Mouse (Mus musculus) intestine, embryonic 16.5 days (tissue): ENCODE data around the gene Trappc1. TPM values are rescaled to one million over a fixed set of nuclear protein-coding genes. Genes with fewer than 3 reads are reported as not detected.

ENCODE experiments used
- ATAC-seq: fragments of 200-750 bp; cut with Nextera tagmentation; 2 replicates; pipeline ENCODE4 v1.8.0; 2017; ENCODE audit warnings: moderate TSS enrichment, moderate library complexity
- H3K27ac ChIP-seq: fragments of 300-500 bp; sonication (generic); 2 replicates; pipeline ENCODE4 v1.5.1; 2014; ENCODE audit warnings: mild to moderate bottlenecking, low read length
- H3K27me3 ChIP-seq: fragments of 300-500 bp; sonication (generic); replicated peaks from 2 replicates; pipeline ENCODE4 v1.6.1; 2014; ENCODE audit warnings: low read length, control low read depth, mixed read lengths; ENCODE audit not compliant: control insufficient read depth, insufficient read depth
- H3K36me3 ChIP-seq: fragments of 300-500 bp; sonication (generic); 2 replicates; pipeline ENCODE4 v1.6.1; 2014; ENCODE audit warnings: low read length, control low read depth; ENCODE audit not compliant: control insufficient read depth, insufficient read depth
- H3K4me1 ChIP-seq: fragments of 300-500 bp; sonication (generic); 2 replicates; pipeline ENCODE4 v1.6.1; 2014; ENCODE audit warnings: low read length, control low read depth, mixed read lengths; ENCODE audit not compliant: control insufficient read depth, insufficient read depth
- H3K4me2 ChIP-seq: fragments of 300-500 bp; sonication (generic); 2 replicates; pipeline ENCODE4 v1.6.1; 2014; ENCODE audit warnings: low read depth, low read length, control low read depth
- H3K4me3 ChIP-seq: fragments of 300-500 bp; sonication (generic); 2 replicates; pipeline ENCODE4 v1.5.1; 2014; ENCODE audit warnings: mild to moderate bottlenecking, low read length
- H3K9ac ChIP-seq: fragments of 300-500 bp; sonication (generic); 2 replicates; pipeline ENCODE4 v1.6.1; 2014; ENCODE audit warnings: low read depth, low read length
- H3K9me3 ChIP-seq: fragments of 300-500 bp; sonication (generic); 2 replicates; pipeline ENCODE4 v1.6.1; 2016; ENCODE audit warnings: low read length, control low read depth; ENCODE audit not compliant: control insufficient read depth
- WGBS: fragments of 180-500 bp; shearing (Covaris S2); extraction: QIAGEN DNeasy Blood & Tissue Kit; methylation state at CpG from one replicate; pipeline ENCODE4 v1.1.7; 2014; 5-methylcytosine and 5-hydroxymethylcytosine counted together
- polyA plus RNA-seq: library from polyadenylated mRNA; unstranded; fragments of >200 nt; fragmentation: Nextera tagmentation; extraction: Ambion mirVana; gene quantifications from 2 replicates; pipeline ENCODE4 v1.2.1, GENCODE M21; 2015

The Trappc1 gene
- polyA plus RNA-seq, 1 experiment from 2014 or later, result 149 TPM

DNA sequence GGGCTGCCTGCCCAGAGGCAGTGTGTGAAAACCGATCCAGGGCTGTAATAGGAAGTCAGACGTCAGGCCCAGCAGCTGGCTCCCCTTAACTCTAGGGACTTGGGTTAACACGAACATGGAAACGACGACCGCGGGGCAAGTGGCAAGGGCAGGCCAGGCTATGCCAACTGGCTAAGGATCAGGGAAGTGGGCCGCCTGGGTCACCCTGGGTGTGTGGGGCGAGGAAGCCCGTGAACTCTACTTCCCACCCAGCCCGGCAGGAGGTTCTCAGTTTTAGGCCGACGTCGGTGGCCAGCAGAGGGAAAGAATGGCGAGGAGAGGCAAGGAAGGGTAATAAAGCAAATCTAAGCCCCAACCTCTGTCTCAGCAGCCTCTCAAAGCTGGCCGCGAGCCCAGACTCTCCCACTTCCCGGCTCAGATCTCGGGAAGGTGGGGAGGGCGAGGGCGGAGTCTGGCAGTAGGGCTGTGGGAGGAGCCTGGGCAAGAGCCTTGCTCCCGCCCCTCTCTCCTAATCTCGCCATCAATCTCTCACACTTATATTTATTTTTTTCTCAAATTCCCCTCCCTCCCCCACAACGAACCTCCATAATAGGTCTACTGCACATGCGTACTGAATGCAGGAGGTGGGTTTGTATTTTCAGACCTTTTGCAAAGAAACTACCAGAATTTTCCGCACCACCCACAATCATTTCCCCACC, 42.5 kb downstream of the Trappc1 start:
- Histone ChIP-seq H3K4me2 (peak overlapping the region; percentile 95), H3K27me3 (no peaks in the 10 kb centered on the region), H3K36me3 (peaks cover 11% of the 10 kb centered on the region), H3K4me1 (peaks cover 37% of the 10 kb centered on the region), H3K4me3 (peak overlapping the region; percentile 81), H3K9me3 (no peaks in the 10 kb centered on the region), H3K27ac (peak overlapping the region; percentile 99), H3K9ac (peak overlapping the region; percentile 72)
- WGBS, result 0% methylated on average over 26 of the region's 26 CpGs
- peak; percentile 80 for ATAC-seq

DNA sequence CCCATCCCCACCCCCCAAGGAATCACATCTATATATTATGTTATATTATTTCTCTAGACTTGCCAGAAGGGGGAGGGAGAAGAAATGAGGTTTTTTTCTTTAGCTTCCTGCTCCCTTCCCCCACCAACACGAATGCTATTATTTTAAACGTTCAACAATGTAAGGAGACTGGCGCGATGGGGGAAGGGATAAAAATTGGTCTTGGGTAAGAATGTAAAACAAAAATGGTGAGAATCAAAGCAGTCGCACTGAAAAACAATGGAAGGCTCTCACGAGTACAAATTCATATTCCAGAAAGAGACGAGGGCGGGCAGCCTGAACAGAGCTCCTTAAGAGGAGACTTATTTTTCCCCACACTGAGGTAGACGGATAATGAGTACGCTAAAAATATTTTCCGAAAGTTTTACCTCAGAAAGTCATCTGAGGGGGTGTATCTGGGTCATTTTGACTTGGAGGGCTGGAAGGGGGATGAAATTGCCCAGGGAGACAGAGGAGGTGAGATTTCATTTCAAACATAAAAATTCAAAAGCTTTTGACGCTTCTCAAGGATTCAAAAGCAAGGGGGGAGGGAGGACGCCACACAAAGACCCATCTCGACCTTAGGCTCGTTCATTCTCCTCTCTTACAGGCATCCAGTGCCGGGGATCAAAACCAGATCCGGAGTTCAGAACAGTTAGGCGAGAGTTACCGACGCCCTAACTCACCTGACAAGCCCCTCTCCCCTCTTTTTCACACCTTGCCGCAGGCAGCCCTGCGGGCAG, 43.3 kb downstream of the Trappc1 start:
- Histone ChIP-seq H3K27me3 (no peaks in the 10 kb centered on the region), H3K9me3 (no peaks in the 10 kb centered on the region), H3K4me2 (peak overlapping the region; percentile 95), H3K27ac (peak overlapping the region; percentile 99), H3K4me3 (peak overlapping the region; percentile 81), H3K4me1 (peaks cover 44% of the 10 kb centered on the region), H3K9ac (peak overlapping the region; percentile 99), H3K36me3 (peaks cover 6% of the 10 kb centered on the region; the same call in 1 of the 2 replicates)
- WGBS, result 0% methylated on average over 22 of the region's 22 CpGs
- ATAC-seq, result no peak

DNA sequence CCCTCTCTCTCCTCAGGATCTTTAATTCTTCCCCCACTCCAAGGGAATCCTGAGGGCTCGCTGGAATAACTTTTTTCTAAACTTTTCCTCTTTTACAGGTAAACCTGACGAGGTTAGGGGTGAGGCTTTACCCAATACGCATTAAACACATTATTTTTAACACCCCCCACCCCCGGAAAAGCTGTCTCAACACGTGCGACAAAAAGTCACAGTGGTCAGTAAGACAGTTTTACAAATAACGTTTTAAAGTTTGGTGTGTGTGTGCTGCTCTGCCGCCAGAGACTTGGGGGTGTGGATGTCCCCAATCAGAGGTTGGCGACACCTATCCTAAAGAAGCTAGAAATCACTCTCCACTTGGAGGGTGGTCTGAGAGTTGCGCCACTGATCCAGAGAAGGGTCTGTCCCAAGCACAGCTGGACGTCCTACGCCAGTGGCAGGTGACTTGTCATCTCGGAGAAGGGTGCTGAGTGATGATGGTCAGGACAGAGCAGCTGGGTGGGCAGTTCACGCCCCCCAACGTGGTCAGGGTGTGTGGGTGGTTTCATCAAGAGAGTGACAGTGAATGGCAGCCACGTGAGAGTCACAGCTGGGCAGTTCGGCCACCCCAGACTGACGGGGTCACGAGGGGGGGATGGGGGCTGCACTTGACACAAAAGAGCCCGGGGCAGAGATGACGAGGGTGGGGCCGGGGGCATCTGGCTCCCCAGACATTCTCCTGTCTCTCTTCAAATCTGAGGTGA, 44.0 kb downstream of the Trappc1 start:
- ATAC-seq, result no peak
- peak overlapping the region; percentile 95 for H3K4me2 ChIP-seq
- H3K9ac ChIP-seq, result peak overlapping the region; percentile 99
- no peaks in the 10 kb centered on the region for H3K9me3 ChIP-seq
- 2% methylated on average over 22 of the region's 22 CpGs for WGBS
- H3K27me3 ChIP-seq, result no peaks in the 10 kb centered on the region
- H3K4me1 ChIP-seq, result peaks cover 51% of the 10 kb centered on the region
- peak overlapping the region; percentile 81 for H3K4me3 ChIP-seq
- peaks cover 6% of the 10 kb centered on the region; the same call in 1 of the 2 replicates for H3K36me3 ChIP-seq
- H3K27ac ChIP-seq, result peak overlapping the region; percentile 99

DNA sequence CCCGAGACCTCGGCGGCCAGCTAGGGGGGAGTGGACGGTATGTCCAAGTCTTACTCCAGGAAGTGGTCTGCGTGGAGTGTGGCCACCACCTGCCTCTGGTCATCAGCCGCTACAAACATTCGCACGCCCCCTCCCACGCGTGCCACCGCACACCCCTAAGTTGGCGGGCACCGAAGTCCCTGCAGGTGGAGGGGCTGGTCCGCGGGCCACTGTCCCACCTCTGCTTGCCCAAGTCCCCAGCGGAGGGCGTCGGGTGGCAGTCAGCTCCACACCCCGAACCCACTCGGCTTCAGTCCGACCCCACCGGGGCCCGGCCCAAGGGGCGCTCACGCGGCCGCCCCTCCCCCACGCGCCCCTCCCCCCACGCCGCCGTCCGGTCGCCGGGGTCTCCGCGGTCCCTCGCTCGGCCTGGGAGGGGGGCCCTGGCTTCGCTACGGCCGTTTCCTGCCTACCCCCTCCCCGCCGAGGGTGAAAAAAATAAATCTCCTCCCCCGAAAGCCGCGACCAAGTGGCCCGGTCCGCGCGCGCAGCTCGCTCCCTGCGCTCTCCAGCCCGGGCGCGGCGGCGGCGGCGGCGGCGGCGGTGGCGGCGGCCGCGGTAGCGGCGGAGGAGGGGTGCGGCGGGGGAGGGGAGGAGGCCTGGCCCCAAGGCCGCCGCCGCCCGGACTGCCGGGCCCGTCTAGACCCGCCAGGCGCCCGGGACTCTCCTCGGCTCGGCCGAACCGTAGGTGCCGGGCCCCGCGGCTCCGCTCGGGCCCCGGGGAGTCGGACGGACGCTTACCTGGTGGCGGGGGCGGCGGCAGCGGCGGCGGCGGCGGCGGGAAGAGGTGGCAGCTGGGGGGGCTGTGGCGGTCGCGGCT, 44.8 kb downstream of the Trappc1 start:
- Histone ChIP-seq H3K9ac (peak overlapping the region; percentile 99), H3K9me3 (no peaks in the 10 kb centered on the region), H3K4me2 (peak overlapping the region; percentile 95), H3K4me1 (peaks cover 57% of the 10 kb centered on the region), H3K4me3 (peak overlapping the region; percentile 81), H3K27ac (peak overlapping the region; percentile 99), H3K27me3 (no peaks in the 10 kb centered on the region), H3K36me3 (peaks cover 1% of the 10 kb centered on the region)
- no peak for ATAC-seq
- WGBS, result under 1% methylated on average over 55 of the region's 106 CpGs

DNA sequence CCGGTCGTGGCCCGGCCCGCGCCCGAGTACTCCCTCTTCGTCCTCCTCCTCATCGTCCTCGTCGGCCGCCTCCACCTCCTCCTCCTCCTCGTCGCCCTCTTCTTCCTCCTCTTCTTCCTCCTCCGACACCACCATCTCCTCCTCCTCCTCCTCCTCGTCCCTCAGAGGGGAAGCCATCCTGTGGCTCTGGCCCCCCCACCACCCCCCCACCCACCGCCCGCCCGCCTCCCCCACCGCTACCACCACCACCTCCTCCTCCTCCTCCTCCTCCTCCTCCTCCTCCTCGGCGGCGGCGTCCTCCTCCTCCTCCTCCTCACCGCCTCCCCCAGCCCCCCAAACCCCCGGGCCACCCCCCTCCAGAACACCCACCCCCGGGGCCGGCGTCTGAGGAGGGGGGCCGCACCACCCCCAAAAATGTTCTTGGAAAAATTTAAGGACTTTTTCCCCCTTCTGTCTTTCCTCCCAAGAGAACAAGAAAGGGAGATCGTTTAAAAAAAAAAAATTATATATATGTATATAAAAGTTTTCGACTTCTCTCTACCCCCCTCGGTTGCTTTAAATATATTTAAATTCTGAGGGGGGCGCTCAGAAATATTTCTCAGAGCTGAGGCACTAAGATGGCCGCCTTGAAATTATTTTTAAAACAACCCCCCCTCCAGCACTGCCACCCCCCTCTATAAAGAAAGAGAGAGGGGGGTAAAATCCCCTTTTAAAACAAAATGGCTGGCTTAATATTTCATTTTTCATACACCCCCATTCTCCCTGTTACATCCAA, 45.6 kb downstream of the Trappc1 start, which contains the start of gene Chd3:
Gene Chd3 (minus strand): TSS at position 192 of the 775 bp plus-strand sequence.
- Histone ChIP-seq H3K4me3 (peak within 1 kb of the TSS; percentile 81), H3K4me2 (peak within 1 kb of the TSS; percentile 95), H3K27ac (peak within 1 kb of the TSS; percentile 99), H3K36me3 (no peaks in the 10 kb centered on the region; the same call in 1 of the 2 replicates), H3K9me3 (no peaks in the 10 kb centered on the region), H3K27me3 (no peaks in the 10 kb centered on the region), H3K9ac (peak within 1 kb of the TSS; percentile 99), H3K4me1 (peaks cover 49% of the 10 kb centered on the region)
- WGBS, result under 1% methylated on average over 20 of the region's 34 CpGs
- no peak for ATAC-seq

DNA sequence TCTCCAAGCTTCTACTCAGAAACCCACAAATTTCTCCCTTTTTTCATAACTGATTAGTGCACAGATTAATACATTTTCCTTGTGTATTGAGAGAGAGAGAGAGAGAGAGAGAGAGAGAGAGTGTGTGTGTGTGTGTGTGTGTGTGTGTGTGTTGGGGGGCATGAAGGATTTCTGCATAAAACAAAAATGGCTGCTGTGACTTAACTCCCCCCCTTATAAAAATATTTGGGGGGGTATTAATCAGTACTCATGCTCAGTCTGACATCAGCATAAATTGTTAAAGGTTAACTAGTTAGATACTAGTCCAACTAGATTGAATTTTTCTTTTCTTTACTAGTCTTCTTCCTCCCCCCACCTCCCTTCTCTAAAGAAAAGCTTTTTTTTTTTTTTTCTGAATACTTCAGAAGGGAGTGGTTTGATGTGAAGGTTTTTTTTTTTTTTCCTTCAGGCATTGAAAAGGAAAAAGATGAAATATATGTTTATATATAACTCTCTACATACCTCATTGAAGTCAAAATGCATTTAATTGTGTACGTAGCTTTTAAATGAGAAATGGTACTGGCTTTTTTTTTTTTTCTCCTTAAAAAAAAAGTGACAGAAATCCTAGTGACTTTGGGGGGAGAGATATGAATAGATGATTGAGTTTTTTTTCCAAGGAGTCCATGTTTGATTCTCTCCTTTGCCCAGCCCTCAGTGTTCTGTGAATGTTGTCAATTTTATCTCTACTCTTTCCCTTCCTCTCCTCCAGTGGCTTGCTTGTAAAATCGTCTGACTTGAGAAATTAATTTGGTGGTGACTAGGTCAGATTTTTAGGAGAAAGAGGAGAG, 46.4 kb downstream of the Trappc1 start:
- no peaks in the 10 kb centered on the region for H3K27me3 ChIP-seq
- peak overlapping the region; percentile 99 for H3K27ac ChIP-seq
- 22% methylated on average over 2 of the region's 2 CpGs for WGBS
- H3K4me2 ChIP-seq, result peak overlapping the region; percentile 95; the same call in 1 of the 2 replicates
- H3K4me1 ChIP-seq, result peaks cover 41% of the 10 kb centered on the region
- H3K36me3 ChIP-seq, result no peaks in the 10 kb centered on the region; the same call in 1 of the 2 replicates
- peak overlapping the region; percentile 99 for H3K9ac ChIP-seq
- no peak for ATAC-seq
- no peaks in the 10 kb centered on the region for H3K9me3 ChIP-seq
- H3K4me3 ChIP-seq, result peak overlapping the region; percentile 81

DNA sequence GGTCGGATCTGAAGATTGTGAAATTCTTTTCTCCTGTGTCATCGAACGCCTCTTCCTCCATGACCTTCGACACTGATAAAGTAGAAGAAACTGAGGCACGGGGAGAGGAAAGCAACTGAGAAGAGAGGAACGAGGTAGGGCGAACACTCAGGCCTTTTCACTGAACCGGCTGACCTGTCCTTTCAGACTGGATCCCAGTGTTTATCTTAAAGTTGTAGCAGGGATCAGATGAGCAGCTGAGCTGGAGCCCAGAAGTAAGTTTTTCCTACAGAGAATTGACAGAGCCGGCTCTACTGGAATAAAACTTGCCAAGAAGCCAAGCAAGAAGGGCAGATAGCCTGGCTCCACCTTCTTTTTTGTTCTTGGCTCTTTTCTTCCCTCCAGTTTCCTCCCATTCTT, 47.0 kb downstream of the Trappc1 start:
- Histone ChIP-seq H3K4me1 (peaks cover 35% of the 10 kb centered on the region), H3K27ac (peak overlapping the region; percentile 80), H3K9ac (0 out of 2 replicates have a peak overlapping the region, but pooled peaks have one; percentile 5), H3K36me3 (no peaks in the 10 kb centered on the region; the same call in 1 of the 2 replicates), H3K27me3 (no peaks in the 10 kb centered on the region), H3K4me2 (peak overlapping the region; percentile 33), H3K9me3 (no peaks in the 10 kb centered on the region), H3K4me3 (no peak overlapping the region)
- no peak for ATAC-seq
- 27% methylated on average over 9 of the region's 9 CpGs for WGBS
